Mouse (Mus musculus) heart, adult 2 months (tissue): Measurements from ENCODE around the gene Tbc1d22a.

Source experiments
- CTCF ChIP-seq: fragments of 200-600 bp; IDR thresholded peaks from 2 replicates; pipeline ENCODE4 v1.8.1; 2022; ENCODE audit warnings: antibody characterized with exemption, mild to moderate bottlenecking, moderate library complexity
- POLR2A ChIP-seq: fragments of 200-500 bp; IDR thresholded peaks from 2 replicates; pipeline ENCODE4 v1.6.1; 2011; ENCODE audit warnings: mild to moderate bottlenecking, low read depth, low read length, control low read depth; ENCODE audit not compliant: insufficient read depth

GRCm38 (mm10) chr15:86334276-86334675 is 120.0 kb downstream of the Tbc1d22a start:
- no peak for TF ChIP-seq CTCF
- TF ChIP-seq POLR2A: no peak
